Mouse (Mus musculus) heart, postnatal 14 days (tissue): ENCODE results near the gene Sept8. TPM values are rescaled to one million over a fixed set of nuclear protein-coding genes. Genes with fewer than 3 reads are reported as not detected.
"Not testable (repeated sequence)": the region's sequence is repeated elsewhere in the genome, so short reads cannot be mapped to it uniquely, and the experiment has no call there.

ENCODE experiments used
- DNase-seq, 2 experiments: peaks; one replicate each; pipeline ENCODE4 v3.0.0; 2021 to 2022
- intact Hi-C: fragments of 180-260 bp; cut with DNase I; formaldehyde crosslinking; loops from one replicate; pipeline ENCODE4 v1.15.1; 2025
- total RNA-seq, 2 experiments: library from RNA; stranded (reverse); gene quantifications; 2 replicates each; pipeline ENCODE4 v1.2.3; 2021

Gene Sept8
- total RNA-seq, 2 experiments from 2014 or later: 42.1 TPM

- intact Hi-C loops, DNase-seq: not testable (repeated sequence)
These were observed 40.9 kb downstream of the Sept8 start for GRCm38 (mm10) chr11:53559980-53560379.

DNA sequence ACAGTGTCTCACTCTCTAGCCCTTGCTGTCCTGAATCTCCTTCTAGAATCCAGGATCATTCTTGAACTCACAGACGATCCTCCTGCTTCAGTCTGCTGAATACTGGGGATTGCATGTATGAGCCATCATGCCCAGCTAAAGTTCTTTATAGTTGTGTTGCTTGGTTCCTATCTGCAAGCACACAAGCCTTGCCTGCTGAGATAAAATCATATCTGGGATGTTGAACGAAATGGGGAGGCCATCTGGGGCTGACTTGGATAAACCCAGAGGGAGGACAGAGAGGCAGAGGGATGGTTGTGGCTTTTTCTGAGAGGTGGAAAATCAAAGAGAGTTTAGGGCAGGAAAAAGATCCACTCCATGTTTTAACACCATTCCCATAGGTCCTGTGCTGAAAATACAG, 42.9 kb downstream of the Sept8 start:
- no peak for DNase-seq
- intact Hi-C loops: no loop called here

- intact Hi-C loops: no loop called here
- DNase-seq: no peak
These were observed 47.6 kb downstream of the Sept8 start for GRCm38 (mm10) chr11:53566646-53567045.

GRCm38 (mm10) chr11:53567224-53568014, 48.4 kb downstream of the Sept8 start, which contains the start of gene Kif3a:
Gene Kif3a (plus strand): TSS chr11:53567379.
- intact Hi-C loops: no loop called here
- peak; percentile 95 for DNase-seq

GRCm38 (mm10) chr11:53580562-53580961, 61.5 kb downstream of the Sept8 start:
- no peak for DNase-seq
- intact Hi-C loops: loop anchor here (5.0 kb wide), 1 partner anchor 108 kb away; the partner anchor contains the start of gene Gm9837

DNA sequence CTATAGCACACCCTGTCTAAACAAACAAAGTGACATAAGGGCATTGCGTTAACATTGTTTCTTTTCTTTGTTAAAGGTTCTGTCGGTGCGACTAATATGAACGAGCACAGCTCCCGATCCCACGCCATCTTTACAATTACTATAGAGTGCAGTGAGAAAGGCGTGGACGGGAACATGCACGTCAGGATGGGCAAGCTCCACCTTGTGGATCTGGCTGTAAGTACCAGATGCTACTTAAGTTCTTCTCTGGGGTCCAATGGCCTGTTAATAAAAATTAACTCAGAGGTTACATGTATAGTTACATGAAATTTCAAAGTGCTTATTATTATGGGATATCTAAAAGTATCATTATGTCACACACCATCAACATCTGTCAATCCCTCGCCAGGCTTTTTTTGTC, 64.1 kb downstream of the Sept8 start:
- DNase-seq: no peak
- intact Hi-C loops: loop anchor here (5.0 kb wide), 1 partner anchor 111 kb away; the partner anchor contains the start of gene Gm9837

DNA sequence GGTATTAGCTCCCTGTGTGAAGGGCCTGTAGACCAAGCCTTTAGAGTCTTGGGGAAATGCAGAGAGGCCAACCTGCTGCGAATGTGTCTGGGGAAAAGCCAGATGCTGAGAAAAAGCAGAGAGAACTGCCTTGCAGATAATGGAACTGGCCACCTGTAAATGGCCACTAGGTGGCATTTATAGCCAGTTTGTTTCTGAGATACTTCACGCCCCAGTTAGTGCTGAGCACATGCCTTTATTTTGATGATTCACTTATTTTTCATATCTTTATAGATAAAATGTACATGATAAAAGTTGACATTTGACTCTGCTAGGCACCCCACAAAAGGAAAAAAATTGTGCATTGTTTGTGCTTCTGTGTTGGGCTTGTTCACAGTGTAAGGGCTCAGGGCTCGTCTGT, 65.8 kb downstream of the Sept8 start:
- intact Hi-C loops: loop anchor here (2.0 to 5.0 kb wide), 3 partner anchors 42 to 152 kb away; partner anchors contain the start of gene Gm9837

GRCm38 (mm10) chr11:53585510-53585909, 66.5 kb downstream of the Sept8 start:
- intact Hi-C loops: loop anchor here (2.0 to 5.0 kb wide), 2 partner anchors 41 to 152 kb away; no protein-coding TSS in a partner anchor
- no peak for DNase-seq

More for the DNA sequence above, 65.8 kb downstream of the Sept8 start:
- peak in 1 of 2 experiments; percentile 15 for DNase-seq

DNA sequence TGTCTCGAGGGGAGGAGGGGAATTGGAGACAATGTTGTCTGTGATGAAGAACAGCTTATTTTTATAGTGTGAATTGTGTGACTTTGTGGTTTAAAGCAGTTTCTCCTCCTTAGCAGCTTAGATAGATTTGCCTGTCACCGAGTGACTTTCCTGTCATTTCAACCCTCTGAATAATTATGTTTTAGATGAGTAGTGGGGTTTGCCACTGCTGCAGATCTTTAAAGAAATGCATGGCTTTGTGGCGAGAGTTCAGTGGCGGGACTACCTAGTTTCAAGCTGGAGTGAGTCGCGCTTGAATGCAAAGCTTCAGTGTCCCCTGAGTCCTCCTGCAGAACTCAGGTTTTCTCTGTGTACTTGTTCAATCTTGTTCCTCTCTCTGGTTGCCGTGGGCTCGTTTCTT, 69.2 kb downstream of the Sept8 start:
- DNase-seq: no peak
- intact Hi-C loops: loop anchor here (5.0 kb wide), 1 partner anchor 149 kb away; no protein-coding TSS in a partner anchor

GRCm38 (mm10) chr11:53590368-53590768, 71.3 kb downstream of the Sept8 start:
- intact Hi-C loops: no loop called here
- peak; percentile 28 to 49 for DNase-seq

DNA sequence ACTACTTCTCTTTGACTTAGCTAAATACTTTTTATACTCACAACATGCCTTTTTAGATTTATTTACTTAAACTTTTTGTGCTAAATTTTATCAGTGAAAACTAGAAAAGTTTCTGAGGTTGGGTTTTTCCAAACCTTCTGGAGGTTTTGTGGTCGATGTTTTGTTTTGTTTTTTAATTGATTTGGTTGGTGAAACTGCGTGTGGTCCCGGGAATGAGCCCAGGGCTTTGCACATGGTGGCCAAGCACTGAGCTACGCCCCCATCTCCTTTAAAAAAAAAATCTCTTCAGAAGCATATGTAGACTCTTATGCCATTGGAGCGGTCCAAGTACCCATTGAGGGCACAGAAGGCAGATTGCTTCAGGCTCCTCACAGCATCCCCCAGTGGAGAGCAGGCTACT, 72.1 kb downstream of the Sept8 start:
- intact Hi-C loops: no loop called here
- no peak for DNase-seq

Other genes with a start within 250 kb of the Sept8 start
- gene Hspa4, start 218.8 kb upstream of the Sept8 start, total RNA-seq: 100 to 1,000 TPM; 117 to 124 TPM
- gene Zcchc10, start 194.6 kb upstream of the Sept8 start, total RNA-seq: 1 to 10 TPM; 6.1 to 7.4 TPM
- 100 to 1,000 TPM in 1 of 2 experiments, 10 to 100 TPM in 1; 97.5 to 109 TPM for gene Aff4, start 168.4 kb upstream of the Sept8 start, total RNA-seq
- gene Leap2, start 96.1 kb upstream of the Sept8 start, total RNA-seq: not detected
- 1,000 to 10,000 TPM; 2,370 to 2,434 TPM for gene Uqcrq, start 88.4 kb upstream of the Sept8 start, total RNA-seq
- gene Gdf9, start 88.2 kb upstream of the Sept8 start, total RNA-seq: under 1 TPM; 0.31 to 0.66 TPM
- not detected for gene Gm10447, start 62.1 kb upstream of the Sept8 start, total RNA-seq
- under 1 TPM; 0.44 to 0.53 TPM for gene Shroom1, start 62.1 kb upstream of the Sept8 start, total RNA-seq
- not detected for gene Gm9837, start 48.8 kb upstream of the Sept8 start, total RNA-seq
- gene Gm9945, start 39.1 kb upstream of the Sept8 start, total RNA-seq: not detected
- gene Sowaha, start 39.0 kb upstream of the Sept8 start, total RNA-seq: under 1 TPM; 0.07 TPM
- gene Kif3a, start 48.1 kb downstream of the Sept8 start, total RNA-seq: 1 to 10 TPM; 9.6 to 9.9 TPM
- not detected for gene Il4, start 99.4 kb downstream of the Sept8 start, total RNA-seq
- not detected for gene Il13, start 115.4 kb downstream of the Sept8 start, total RNA-seq
- 1 to 10 TPM; 8.2 to 9.4 TPM for gene Rad50, start 188.1 kb downstream of the Sept8 start, total RNA-seq
- gene Il5, start 201.5 kb downstream of the Sept8 start, total RNA-seq: not detected